Mouse (Mus musculus) lung, postnatal 14 days (tissue): ENCODE measurements around the gene Gpr45.
"Not testable (repeated sequence)": the region's sequence is repeated elsewhere in the genome, so short reads cannot be mapped to it uniquely, and the experiment has no call there.

ENCODE experiments used
- DNase-seq: peaks from one replicate; pipeline ENCODE4 v3.0.0; 2021

Gene Gpr45

DNA sequence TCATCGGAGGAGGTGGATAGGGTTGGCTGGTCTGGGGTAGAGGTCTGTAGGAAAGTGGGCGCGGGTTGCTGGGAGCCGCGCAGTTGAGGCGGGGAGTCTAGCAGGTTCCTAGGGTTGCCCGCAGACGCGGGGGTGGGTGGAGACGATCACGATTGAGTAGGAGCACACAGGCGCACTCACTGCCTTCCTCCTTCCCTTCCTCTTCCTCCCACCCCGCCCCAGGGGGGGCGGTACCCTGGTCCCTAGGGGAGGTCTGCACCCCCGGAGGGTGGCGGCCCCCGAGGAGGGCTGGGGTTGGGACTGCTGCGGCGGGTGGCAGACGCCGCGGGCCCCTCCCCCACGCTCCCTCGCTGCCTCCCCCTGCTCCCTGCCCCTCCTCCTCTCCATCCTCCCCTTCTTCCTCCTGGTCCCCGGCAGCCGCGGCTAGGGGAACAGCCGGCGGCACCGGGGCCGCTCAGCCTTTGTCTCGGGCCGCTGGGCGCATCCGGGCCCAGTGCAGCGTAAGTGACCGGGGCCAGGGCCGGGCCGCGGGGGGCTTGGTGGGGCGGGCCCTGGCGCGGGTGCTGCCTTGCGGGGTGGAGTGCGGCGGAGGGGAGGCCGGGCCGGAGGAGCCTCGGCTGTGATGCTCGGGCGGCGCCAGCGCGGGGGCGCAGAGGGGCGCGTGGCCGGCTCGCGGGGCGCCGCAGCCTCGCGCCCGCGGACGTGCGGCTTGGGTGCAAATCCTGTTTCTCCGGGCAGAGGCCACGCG lies at the start of gene Gpr45:
TSS of gene Gpr45 (plus strand) at position 139 of the 748 bp plus-strand sequence.
- peak; percentile 7 for DNase-seq

GRCm38 (mm10) chr1:42905148-42905547 lies 47.5 kb upstream of the Gpr45 start:
- no peak for DNase-seq

DNA sequence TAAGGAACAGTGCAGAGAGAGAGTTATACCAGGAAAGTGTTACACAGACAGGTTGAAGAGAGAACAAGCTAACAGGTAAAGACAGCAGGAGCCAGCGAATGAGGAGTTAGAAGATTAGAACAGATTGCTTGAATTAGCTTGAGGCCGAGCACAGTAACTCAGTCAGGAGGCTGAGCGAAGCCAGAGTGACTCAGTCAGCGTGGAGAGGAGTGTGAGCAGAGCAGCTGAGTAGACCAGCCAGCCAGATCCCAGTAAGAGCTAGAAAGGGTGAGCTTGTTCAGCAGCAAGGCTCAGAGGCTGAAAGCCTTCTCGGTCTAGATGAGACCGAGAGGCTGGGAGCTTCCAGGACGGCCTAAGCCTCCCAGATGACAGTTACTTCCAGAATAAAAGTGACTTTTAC lies 46.0 kb upstream of the Gpr45 start:
- no peak for DNase-seq

DNA sequence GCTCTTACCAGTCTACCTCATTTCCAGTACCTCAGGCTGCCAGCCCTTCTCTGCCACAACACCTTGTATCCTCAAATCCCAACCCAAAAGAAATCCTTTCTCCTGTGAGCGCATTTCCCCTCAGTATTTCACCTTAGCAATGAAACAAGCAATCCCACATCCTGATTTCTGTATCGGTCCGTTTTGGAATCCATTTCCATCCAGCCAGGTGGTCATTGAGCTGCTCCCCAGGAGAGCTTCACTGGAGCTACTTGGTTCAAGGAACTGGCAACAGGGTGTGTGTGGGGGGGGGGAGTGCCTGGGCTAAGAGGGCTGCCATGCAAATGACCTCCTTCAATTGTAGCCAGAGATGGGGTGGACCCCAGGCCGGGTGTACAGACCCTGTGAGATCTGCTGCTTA lies 45.5 kb upstream of the Gpr45 start:
- DNase-seq = no peak

DNA sequence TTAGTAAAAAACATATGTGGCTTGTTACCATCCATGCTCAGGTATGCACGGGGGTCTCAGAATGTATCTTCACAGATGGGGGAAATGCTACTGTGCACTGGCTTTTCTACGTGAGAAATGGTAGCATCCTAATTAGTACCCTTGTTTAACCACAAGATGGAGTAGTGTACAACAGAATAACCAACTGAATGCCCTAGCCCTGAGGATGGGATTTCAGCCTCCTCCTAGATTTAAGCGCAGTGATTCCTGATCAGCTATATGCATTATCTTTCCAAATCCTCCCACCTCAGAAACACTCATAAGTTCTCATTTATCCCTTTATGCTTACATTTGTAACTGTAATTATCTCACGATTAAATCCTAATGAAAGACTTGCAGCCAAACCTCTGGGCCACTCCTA lies 37.6 kb upstream of the Gpr45 start:
- DNase-seq = no peak

DNA sequence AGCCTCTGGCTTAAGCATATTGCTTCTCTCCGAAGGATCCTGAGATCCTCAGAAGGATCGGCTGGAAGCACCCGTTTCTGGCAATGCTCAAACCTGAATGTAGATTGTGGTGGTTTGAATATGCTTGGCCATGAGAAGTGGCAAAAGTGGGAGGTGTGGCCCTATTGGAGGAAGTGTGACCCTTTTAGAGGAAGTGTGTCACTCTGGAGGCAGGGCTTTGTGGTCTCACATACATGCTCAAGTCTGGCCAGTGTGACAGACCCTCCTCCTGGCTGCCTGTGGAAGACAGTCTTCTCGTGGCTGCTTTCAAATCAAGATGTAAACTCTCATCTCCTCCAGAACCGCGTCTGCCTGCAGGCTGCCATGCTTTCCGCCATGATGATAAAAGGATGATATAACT lies 36.0 kb upstream of the Gpr45 start:
- DNase-seq = no peak

DNA sequence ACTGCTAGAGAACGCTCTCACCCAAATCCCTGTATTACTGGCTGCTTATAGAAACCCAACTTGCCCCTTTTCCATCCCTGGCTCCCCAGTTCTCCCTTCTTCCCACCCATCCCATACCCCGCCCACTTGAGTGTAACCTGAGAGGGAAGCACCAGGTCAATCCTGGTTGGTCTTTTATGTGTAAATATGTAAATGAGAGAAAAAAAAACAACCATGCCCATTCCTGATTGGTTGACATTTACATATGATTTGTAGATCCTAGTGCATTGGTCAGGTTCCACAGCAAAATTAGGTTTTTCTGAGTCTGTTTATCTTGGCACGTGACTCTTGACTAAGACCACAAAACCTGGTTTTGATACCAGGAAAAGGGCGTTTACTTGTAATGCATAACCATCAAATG lies 34.8 kb upstream of the Gpr45 start:
- no peak for DNase-seq

GRCm38 (mm10) chr1:42923924-42924323 lies 28.7 kb upstream of the Gpr45 start:
- DNase-seq = no peak

GRCm38 (mm10) chr1:42933613-42934012 lies 19.1 kb upstream of the Gpr45 start:
- peak; percentile 39 for DNase-seq

GRCm38 (mm10) chr1:42948486-42948885 lies 4.2 kb upstream of the Gpr45 start:
- no peak for DNase-seq

DNA sequence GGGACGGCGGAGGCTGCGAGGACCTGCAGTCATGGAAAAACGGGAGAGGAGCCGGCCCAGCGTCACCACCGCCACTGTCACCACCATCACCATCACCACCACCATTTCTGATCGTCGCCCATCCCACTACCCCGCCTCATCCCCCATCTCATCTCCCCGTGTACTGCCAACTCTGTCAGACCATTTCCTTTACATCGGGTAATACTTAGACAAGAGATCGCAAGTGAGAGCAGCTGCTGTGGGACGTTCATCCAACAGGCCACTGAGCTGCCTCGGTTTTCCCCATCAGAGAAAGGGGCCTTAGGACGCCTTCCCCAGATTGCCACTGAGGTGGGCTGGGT lies 780 bp downstream of the Gpr45 start:
- no peak for DNase-seq

DNA sequence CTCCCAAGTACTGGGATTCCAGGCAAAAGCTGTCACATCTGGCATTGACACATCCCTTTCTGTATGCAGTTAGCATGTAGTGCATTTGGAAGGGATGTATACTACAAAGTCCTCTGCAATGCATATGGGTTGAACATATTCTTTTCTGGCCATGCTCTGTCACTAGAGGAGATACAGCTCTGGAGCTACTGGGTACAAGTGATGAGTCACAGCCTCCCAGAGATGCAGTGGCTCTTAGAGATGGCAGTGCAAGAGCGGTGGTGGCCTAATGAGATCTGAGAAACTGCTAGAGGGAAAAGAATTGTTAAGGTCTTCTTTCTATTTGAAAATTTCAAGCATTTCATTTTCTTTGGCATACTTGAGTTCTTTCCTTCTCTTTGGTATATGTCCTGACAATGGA lies 4.2 kb downstream of the Gpr45 start:
- no peak for DNase-seq

DNA sequence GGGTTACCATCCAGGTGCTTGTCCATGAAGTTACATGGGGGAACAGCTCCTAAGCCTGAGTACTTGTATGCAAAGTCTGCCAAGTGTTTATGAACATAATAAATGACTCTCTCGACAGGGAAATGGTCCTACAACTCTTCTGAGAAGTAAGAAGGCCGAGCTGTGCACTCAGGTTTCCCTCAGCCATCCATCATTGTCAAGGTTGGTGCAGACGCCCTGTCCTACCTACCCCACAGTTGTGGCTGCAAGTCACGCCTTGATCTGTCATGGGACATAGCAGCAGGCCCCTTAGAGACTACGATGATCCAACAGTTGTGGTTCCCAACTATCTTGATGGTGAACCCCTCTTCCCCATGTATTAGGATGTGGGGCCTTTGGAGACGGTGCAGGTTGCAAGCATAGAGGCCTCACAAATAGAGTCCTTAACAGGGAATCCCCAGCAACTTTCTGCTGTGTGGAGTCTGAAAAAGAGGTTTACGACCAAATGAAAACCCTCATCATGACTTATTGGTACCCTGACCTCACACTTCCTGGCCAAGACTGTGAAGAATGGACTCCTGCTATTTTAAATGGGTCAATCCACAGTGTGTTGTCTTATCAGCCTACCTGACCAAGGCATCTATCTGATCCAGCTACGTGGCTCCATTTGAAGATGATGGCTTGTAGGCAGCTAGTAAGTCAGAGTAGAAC lies 30.6 kb downstream of the Gpr45 start:
- no peak for DNase-seq

DNA sequence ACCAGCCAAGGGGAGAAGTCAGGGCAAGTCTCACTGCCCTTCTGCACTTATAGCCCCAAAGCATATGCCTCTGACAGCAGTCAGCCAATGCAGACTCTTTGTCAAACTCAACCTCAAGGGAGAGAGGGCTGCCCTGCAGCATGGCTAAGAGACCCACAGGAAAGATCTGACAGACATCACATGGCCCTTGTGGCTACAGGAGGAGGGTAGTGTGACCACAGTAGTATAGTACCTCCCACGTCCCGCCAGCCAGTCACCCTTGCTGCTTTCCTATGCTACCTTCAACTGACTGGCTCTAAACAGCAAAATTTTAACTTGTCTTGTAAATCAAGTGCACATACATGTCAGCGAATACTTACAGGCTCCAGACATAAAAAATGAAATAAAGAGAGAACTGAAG lies 31.4 kb downstream of the Gpr45 start:
- no peak for DNase-seq

GRCm38 (mm10) chr1:42988996-42989395 lies 36.3 kb downstream of the Gpr45 start:
- no peak for DNase-seq

DNA sequence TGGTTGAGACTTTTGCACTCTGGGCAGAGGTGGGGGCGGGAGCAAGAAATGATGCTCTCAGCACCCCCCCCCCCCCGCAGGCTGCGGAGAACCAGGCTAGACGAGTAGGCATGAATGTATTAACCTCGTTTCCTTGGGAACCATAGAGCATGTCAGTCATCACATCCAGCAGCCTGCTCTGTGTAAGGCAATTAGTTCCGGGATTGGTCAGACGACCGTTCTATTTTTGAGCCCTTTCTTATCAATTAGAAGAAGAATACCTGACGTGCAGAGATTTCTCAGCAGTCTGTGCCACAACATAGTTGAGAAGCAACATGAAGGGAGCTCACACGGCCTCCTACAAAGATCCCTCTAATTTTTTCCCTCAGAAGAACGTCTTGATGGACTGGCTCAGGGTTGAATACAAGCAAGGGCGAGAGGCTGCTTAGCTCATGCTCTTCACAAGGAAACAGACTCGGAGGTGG lies 53.4 kb downstream of the Gpr45 start:
- DNase-seq = no peak

DNA sequence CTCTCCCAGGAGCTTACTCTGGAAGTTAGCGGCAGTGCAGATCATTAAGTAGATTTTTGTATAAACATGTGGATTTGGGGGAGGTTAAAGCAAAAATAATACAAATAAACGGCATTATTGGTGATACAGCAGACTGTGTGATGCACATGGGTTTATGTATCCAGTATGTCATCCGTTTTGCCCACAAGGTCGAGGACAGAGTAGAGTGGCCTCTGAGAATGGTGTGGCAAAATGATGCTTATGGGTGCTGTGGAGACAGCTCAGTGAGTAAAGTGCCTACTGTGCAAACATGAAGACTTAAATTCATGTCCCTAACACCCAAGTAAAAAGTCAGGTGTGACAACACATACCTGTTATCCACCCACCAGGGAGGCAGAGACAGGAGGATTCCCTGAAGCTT lies 53.9 kb downstream of the Gpr45 start:
- DNase-seq = no peak

GRCm38 (mm10) chr1:43010461-43010860 lies 57.8 kb downstream of the Gpr45 start:
- no peak for DNase-seq

GRCm38 (mm10) chr1:43015153-43015685 lies 62.5 kb downstream of the Gpr45 start:
- not testable (repeated sequence) for DNase-seq

DNA sequence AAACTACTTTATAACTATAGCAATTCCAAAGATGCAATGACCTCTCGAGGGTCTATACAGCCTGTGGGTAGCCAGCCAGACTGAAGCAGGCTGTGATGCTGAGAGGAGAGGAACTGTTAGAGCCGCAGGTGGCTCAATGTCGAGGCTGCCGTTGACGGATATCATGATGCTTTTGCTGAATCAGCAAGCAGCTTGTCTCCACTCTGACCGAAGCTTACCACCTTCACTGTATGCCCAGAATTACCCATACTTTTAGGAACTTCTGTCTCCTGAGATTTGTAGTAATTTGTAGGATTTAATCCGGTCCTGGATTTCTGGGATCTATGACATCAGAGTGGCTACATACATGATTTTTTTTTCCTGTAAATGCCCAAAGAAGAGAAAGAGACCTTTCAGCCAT lies 83.3 kb downstream of the Gpr45 start:
- no peak for DNase-seq

DNA sequence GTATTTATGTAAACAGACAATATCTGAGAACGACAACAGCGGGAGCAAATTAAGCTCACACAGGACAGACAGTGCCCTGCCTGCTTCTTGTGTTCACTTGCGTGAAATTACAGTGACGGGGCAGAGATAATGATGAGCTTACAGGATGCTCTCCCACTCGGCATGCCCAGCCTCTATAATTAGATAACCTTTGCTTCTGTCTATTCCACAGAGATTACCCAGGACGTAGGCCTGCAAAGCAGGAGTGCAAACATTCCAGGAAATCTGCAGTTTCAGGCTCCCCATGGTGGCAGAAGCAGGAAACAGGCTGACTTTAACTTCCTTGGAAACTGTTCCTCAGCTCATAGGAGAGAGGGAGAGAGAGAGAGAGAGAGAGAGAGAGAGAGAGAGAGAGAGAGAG lies 89.6 kb downstream of the Gpr45 start:
- DNase-seq = no peak

- DNase-seq = no peak
Measured at GRCm38 (mm10) chr1:43045204-43045982, 92.7 kb downstream of the Gpr45 start.

GRCm38 (mm10) chr1:43046990-43047389 lies 94.3 kb downstream of the Gpr45 start:
- DNase-seq = no peak

GRCm38 (mm10) chr1:43047811-43048210 lies 95.1 kb downstream of the Gpr45 start:
- no peak for DNase-seq
